Comparison of ENCODE assay signal across 10 mouse cellular contexts in genomic region chr14:32685124-32685826, GRCm38 (mm10). TPM values are rescaled to one million over a fixed set of nuclear protein-coding genes. Genes with fewer than 3 reads are reported as not detected.
DNase-seq lines count a peak whose midpoint lies in the region; ATAC-seq and TF ChIP-seq lines count a peak whose summit lies in the region.
"Had no signal": no experiment of that assay in that cellular context is flagged by ENCODE, and none has a peak within 500 bp of the region (broad histone marks: within the 10 kb centered on the region; RNA-seq: fewer than 3 reads in every experiment).

Gene 3425401B19Rik, minus strand, starts transcription at chr14:32685293.

- no peak for DNase-seq in layer of hippocampus, adult 2 months (ENCODE audit: low spot score in 2 of 2)
- DNase-seq in layer of hippocampus, adult 9-11 months: no peak
- DNase-seq in gastrocnemius, adult 8-10 months (ENCODE audit: low spot score in 2 of 2): peak; percentile 50 to 62
- DNase-seq in heart, postnatal 14 days: peak; percentile 30 to 40
- DNase-seq in urinary bladder, postnatal 4 days (ENCODE audit: low spot score in 2 of 2): no peak
- DNase-seq in testis, postnatal 14 days (ENCODE audit: low spot score): no peak
- no peak for DNase-seq in right cerebral cortex, postnatal 14 days

- no peak for TF ChIP-seq CTCF in layer of hippocampus, adult 2 months (conservative IDR thresholded peaks at IDR 0.05)

- WGBS in neural tube, embryonic 13.5 days: 68% methylated on average over 16 of the region's 16 CpGs

- intact Hi-C loops in heart, postnatal 14 days (cut with DNase I): no loop called here

- peak within 1 kb of the TSS; percentile 7 for H3K4me2 ChIP-seq in neural tube, embryonic 13.5 days

- no peaks in the 10 kb centered on the region for H3K36me3 ChIP-seq in neural tube, embryonic 13.5 days

- peak within 1 kb of the TSS; percentile 34; the same call in 1 of the 2 replicates for H3K4me3 ChIP-seq in layer of hippocampus, adult 2 months
- no peak within 1 kb of the TSS for H3K4me3 ChIP-seq in neural tube, embryonic 13.5 days

- H3K27ac ChIP-seq in layer of hippocampus, adult 2 months: no peak within 1 kb of the TSS
- peak within 1 kb of the TSS; percentile 38 for H3K27ac ChIP-seq in neural tube, embryonic 13.5 days (replicated peaks)

- H3K9ac ChIP-seq in neural tube, embryonic 13.5 days: no peak within 1 kb of the TSS

- no peak for ATAC-seq in neural tube, embryonic 13.5 days (ENCODE audit: low read depth)

- H3K9me3 ChIP-seq in neural tube, embryonic 13.5 days: no peaks in the 10 kb centered on the region

- no peaks in the 10 kb centered on the region for H3K27me3 ChIP-seq in neural tube, embryonic 13.5 days

- peaks cover 27% of the 10 kb centered on the region for H3K4me1 ChIP-seq in neural tube, embryonic 13.5 days (replicated peaks)

RNA-seq across cellular contexts. Expression of gene 3425401B19Rik, which starts in this region (rescaled TPM):
- total RNA-seq in layer of hippocampus, adult 2 months (2021): under 1 TPM; 0.15 to 0.17 TPM
- 100 to 1,000 TPM; 314 to 378 (median 368) TPM for total RNA-seq in gastrocnemius, adult 8-10 months (2022)
- total RNA-seq in heart, postnatal 14 days (2021): 10 to 100 TPM; 82.3 to 85.2 TPM
- polyA plus RNA-seq in neural tube, embryonic 13.5 days (2015; fragmentation: Nextera tagmentation; extraction: Ambion mirVana): 0.15 and 0.40 TPM in 2 replicates
- total RNA-seq: MEL had no signal
- polyA plus RNA-seq: liver, adult 2 months had no signal

Comparison
In these comparisons a context has a peak if more than half of its experiments do, and no peak if none do; other contexts are left out.
1. RNA of gene 3425401B19Rik (total RNA-seq): 314 to 378 TPM in gastrocnemius, adult 8-10 months and 82.3 to 85.2 TPM in heart, postnatal 14 days; 0.15 to 0.17 TPM in layer of hippocampus, adult 2 months; every median in the first group is over 10 times any median in the second.
2. DNase-seq: peak in gastrocnemius, adult 8-10 months (2 of 2) and heart, postnatal 14 days (2 of 2); none in layer of hippocampus, adult 2 months (0 of 2), layer of hippocampus, adult 9-11 months (single experiment), urinary bladder, postnatal 4 days (0 of 2), testis, postnatal 14 days (single experiment) and right cerebral cortex, postnatal 14 days (single experiment).